In genomic region chr12:87266827-87267603, GRCm38 (mm10) we compare ENCODE assay signal across 8 mouse cellular contexts. TPM values are rescaled to one million over a fixed set of nuclear protein-coding genes. Genes with fewer than 3 reads are reported as not detected.
A peak's percentile ranks its signal among the peaks of the same experiment; 100 is the strongest.
DNase-seq lines count a peak whose midpoint lies in the region; ATAC-seq and TF ChIP-seq lines count a peak whose summit lies in the region.

No protein-coding gene starts in this region.

- H3K9me3 ChIP-seq in forebrain, embryonic 10.5 days, result no peaks in the 10 kb centered on the region
- H3K9me3 ChIP-seq in limb, embryonic 15.5 days, result no peaks in the 10 kb centered on the region
- no peaks in the 10 kb centered on the region for H3K9me3 ChIP-seq in neural tube, embryonic 12.5 days

- H3K4me2 ChIP-seq in limb, embryonic 15.5 days, result peak overlapping the region; percentile 83
- H3K4me2 ChIP-seq in neural tube, embryonic 12.5 days (replicated peaks), result peak overlapping the region; percentile 82

- WGBS in kidney, adult 2 months, result under 1% methylated on average over 31 of the region's 31 CpGs
- WGBS in forebrain, embryonic 10.5 days, result under 1% methylated on average over 31 of the region's 31 CpGs
- WGBS in limb, embryonic 15.5 days, result under 1% methylated on average over 31 of the region's 31 CpGs
- under 1% methylated on average over 31 of the region's 31 CpGs for WGBS in neural tube, embryonic 12.5 days

- peak overlapping the region; percentile 91 for H3K4me3 ChIP-seq in kidney, adult 2 months (ENCODE audit: insufficient read depth, low read depth, low read length)
- peak overlapping the region; percentile 81 for H3K4me3 ChIP-seq in forebrain, embryonic 10.5 days
- peak overlapping the region; percentile 69 for H3K4me3 ChIP-seq in limb, embryonic 15.5 days
- peak overlapping the region; percentile 61 for H3K4me3 ChIP-seq in neural tube, embryonic 12.5 days

- no peak for TF ChIP-seq CTCF in kidney, adult 2 months (conservative IDR thresholded peaks at IDR 0.05; ENCODE audit: insufficient read depth, insufficient read length, low read depth, low read length)

- peak overlapping the region; percentile 98 for H3K27ac ChIP-seq in kidney, adult 2 months (ENCODE audit: insufficient read depth, low read depth, low read length)
- peak overlapping the region; percentile 93 for H3K27ac ChIP-seq in forebrain, embryonic 10.5 days
- H3K27ac ChIP-seq in limb, embryonic 15.5 days, result peak overlapping the region; percentile 90
- peak overlapping the region; percentile 67 for H3K27ac ChIP-seq in neural tube, embryonic 12.5 days

- no peak for TF ChIP-seq POLR2A in kidney, adult 2 months (IDR thresholded peaks at IDR 0.05; ENCODE audit: low read depth, low read length)

- H3K9ac ChIP-seq in limb, embryonic 15.5 days, result peak overlapping the region; percentile 61
- H3K9ac ChIP-seq in neural tube, embryonic 12.5 days, result peak overlapping the region; percentile 83

- H3K27me3 ChIP-seq in kidney, adult 2 months (replicated peaks; ENCODE audit: control insufficient read depth, insufficient read depth, low read length), result no peaks in the 10 kb centered on the region
- H3K27me3 ChIP-seq in forebrain, embryonic 10.5 days (ENCODE audit: poor library complexity, severe bottlenecking), result no peaks in the 10 kb centered on the region
- H3K27me3 ChIP-seq in limb, embryonic 15.5 days, result no peaks in the 10 kb centered on the region
- H3K27me3 ChIP-seq in neural tube, embryonic 12.5 days (replicated peaks), result no peaks in the 10 kb centered on the region

- ATAC-seq in limb, embryonic 15.5 days (ENCODE audit: insufficient number of reproducible peaks, low FRiP score, low TSS enrichment, low read depth), result peak; percentile 45
- peak; percentile 77 for ATAC-seq in neural tube, embryonic 12.5 days (ENCODE audit: low FRiP score, low read depth)

- peaks cover 5% of the 10 kb centered on the region for H3K36me3 ChIP-seq in kidney, adult 2 months (ENCODE audit: control insufficient read depth, insufficient read depth, low read length)
- peaks cover 62% of the 10 kb centered on the region for H3K36me3 ChIP-seq in forebrain, embryonic 10.5 days (replicated peaks)
- H3K36me3 ChIP-seq in limb, embryonic 15.5 days, result peaks cover 46% of the 10 kb centered on the region
- peaks cover 46% of the 10 kb centered on the region for H3K36me3 ChIP-seq in neural tube, embryonic 12.5 days

- DNase-seq in kidney, adult 2 months, result no peak
- DNase-seq in kidney, adult 8-10 months, result no peak
- peak; percentile 42 for DNase-seq in MEL-GATA-1-ER (ENCODE audit: extremely low read depth, low read depth)
- DNase-seq in forebrain, embryonic 10.5 days (ENCODE audit: extremely low spot score, low spot score), result peak; percentile 57
- DNase-seq in layer of hippocampus, adult 11-12 months (ENCODE audit: low spot score), result no peak
- no peak for DNase-seq in urinary bladder, postnatal 14 days (ENCODE audit: low spot score)

- 0 out of 2 replicates have a peak, but pooled peaks cover 4% of the 10 kb centered on the region for H3K4me1 ChIP-seq in kidney, adult 2 months (ENCODE audit: control insufficient read depth, insufficient read depth, low read length)
- H3K4me1 ChIP-seq in forebrain, embryonic 10.5 days, result peaks cover 25% of the 10 kb centered on the region
- H3K4me1 ChIP-seq in limb, embryonic 15.5 days, result peaks cover 8% of the 10 kb centered on the region
- peaks cover 15% of the 10 kb centered on the region for H3K4me1 ChIP-seq in neural tube, embryonic 12.5 days

RNA-seq across cellular contexts. Expression of gene Ahsa1, which starts 0.7 kb away (rescaled TPM):
- polyA plus RNA-seq in kidney, adult 2 months (2012; rRNA removed), result 55.1 and 78.5 TPM in 2 replicates
- 279 and 280 TPM in 2 replicates for polyA plus RNA-seq in forebrain, embryonic 10.5 days (2016; fragmentation: Nextera tagmentation; extraction: Ambion mirVana)
- polyA plus RNA-seq in limb, embryonic 15.5 days (2015; fragmentation: Nextera tagmentation; extraction: Ambion mirVana), result 205 and 215 TPM in 2 replicates
- 196 and 197 TPM in 2 replicates for polyA plus RNA-seq in neural tube, embryonic 12.5 days (2016; fragmentation: Nextera tagmentation; extraction: Ambion mirVana)

RNA-seq across cellular contexts. Expression of gene Vipas39, which starts 1.0 kb away (rescaled TPM):
- polyA plus RNA-seq in kidney, adult 2 months (2012; rRNA removed), result 47.4 and 50.0 TPM in 2 replicates
- 51.2 and 54.1 TPM in 2 replicates for polyA plus RNA-seq in forebrain, embryonic 10.5 days (2016; fragmentation: Nextera tagmentation; extraction: Ambion mirVana)
- 42.2 and 42.5 TPM in 2 replicates for polyA plus RNA-seq in limb, embryonic 15.5 days (2015; fragmentation: Nextera tagmentation; extraction: Ambion mirVana)
- polyA plus RNA-seq in neural tube, embryonic 12.5 days (2016; fragmentation: Nextera tagmentation; extraction: Ambion mirVana), result 62.0 and 62.8 TPM in 2 replicates

RNA-seq across cellular contexts. Expression of gene Noxred1, which starts 28.5 kb away (rescaled TPM):
- 0.88 and 0.95 TPM in 2 replicates for polyA plus RNA-seq in kidney, adult 2 months (2012; rRNA removed)
- 0.46 and 0.84 TPM in 2 replicates for polyA plus RNA-seq in forebrain, embryonic 10.5 days (2016; fragmentation: Nextera tagmentation; extraction: Ambion mirVana)
- polyA plus RNA-seq in limb, embryonic 15.5 days (2015; fragmentation: Nextera tagmentation; extraction: Ambion mirVana), result 0.46 and 0.78 TPM in 2 replicates
- 1.6 and 1.9 TPM in 2 replicates for polyA plus RNA-seq in neural tube, embryonic 12.5 days (2016; fragmentation: Nextera tagmentation; extraction: Ambion mirVana)

RNA-seq across cellular contexts. Expression of gene Ism2, which starts 32.5 kb away (rescaled TPM):
- 0.06 TPM in 1 of 2 replicates, not detected in the other for polyA plus RNA-seq in kidney, adult 2 months (2012; rRNA removed)
- polyA plus RNA-seq in forebrain, embryonic 10.5 days (2016; fragmentation: Nextera tagmentation; extraction: Ambion mirVana), result 0.63 and 1.8 TPM in 2 replicates
- polyA plus RNA-seq in limb, embryonic 15.5 days (2015; fragmentation: Nextera tagmentation; extraction: Ambion mirVana), result 1.3 and 1.7 TPM in 2 replicates
- 0.32 and 0.54 TPM in 2 replicates for polyA plus RNA-seq in neural tube, embryonic 12.5 days (2016; fragmentation: Nextera tagmentation; extraction: Ambion mirVana)

Comparison
In these comparisons a context has a peak if more than half of its experiments do, and no peak if none do; other contexts are left out.
1. DNase-seq: peak in MEL-GATA-1-ER (single experiment) and forebrain, embryonic 10.5 days (single experiment); none in kidney, adult 2 months (single experiment), kidney, adult 8-10 months (0 of 2), layer of hippocampus, adult 11-12 months (single experiment) and urinary bladder, postnatal 14 days (single experiment).
2. Peak in every context shown above with its lines, with median percentiles within 50 percentile points of each other: H3K27ac ChIP-seq and H3K4me3 ChIP-seq.